Mouse (Mus musculus) cerebellum, adult 9-10 months (tissue): Measurements from ENCODE around the gene Zfhx3.
"Not testable (repeated sequence)": the region's sequence is repeated elsewhere in the genome, so short reads cannot be mapped to it uniquely, and the experiment has no call there.

Experiments used
- DNase-seq: peaks from one replicate; pipeline ENCODE4 v3.0.0; 2022

The Zfhx3 gene

DNA sequence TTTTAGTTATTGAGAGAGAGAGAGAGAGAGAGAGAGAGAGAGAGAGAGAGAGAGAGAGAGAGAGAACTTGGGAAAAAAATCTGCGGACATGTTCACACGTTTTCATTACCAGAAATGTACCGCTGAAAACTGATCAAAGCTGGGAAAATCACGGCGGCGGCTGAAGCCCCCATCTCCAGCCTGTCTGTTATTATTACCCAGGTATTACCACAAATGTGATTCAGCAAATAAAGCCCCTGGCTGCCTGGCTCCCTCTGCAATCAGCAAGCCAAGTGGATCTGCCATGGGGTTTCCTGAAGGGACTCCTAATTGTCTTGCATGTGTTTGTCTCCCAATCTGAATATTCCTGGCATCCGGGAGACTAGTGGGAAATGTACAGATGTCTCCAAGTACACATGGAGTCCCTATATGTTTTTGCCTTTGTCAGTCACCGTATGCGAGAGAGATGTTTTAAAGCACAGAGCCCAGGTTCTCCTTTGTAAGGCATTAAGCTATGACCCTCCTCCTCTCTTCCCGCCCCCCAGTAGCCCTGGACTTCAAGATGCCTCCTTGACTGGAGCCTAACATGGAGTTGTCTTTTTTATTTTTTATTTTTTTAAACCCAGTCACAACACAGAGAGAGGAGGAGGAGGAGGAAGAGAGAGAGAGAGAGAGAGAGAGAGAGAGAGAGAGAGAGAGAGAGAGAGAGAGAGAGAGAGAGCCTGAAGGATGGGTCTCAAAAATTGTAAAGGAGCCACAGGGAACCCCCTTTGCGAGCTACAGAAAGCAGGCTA lies at the start of gene Zfhx3:
TSS of gene Zfhx3 (plus strand) at position 723 of the 773 bp plus-strand sequence.
- DNase-seq, result no peak

DNA sequence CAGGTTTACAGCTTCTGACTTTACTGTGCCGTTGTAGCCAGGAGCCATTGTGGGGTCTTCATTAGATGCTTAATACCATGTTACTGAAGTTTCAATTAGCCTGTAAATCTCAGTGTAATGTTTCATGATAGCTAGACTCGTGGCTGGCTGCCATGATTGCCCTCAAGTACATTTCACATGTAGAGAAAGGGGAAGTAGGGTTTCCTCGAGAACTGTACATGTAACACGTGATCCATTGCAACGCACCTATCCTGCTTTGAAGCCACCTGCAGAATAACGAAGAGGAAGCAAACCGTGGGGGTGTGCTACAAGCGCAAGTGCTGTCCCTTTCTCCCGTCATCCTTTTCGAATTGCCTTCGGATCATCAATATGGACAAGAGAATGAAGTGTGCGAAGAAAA lies 23.5 kb upstream of the Zfhx3 start:
- no peak for DNase-seq

DNA sequence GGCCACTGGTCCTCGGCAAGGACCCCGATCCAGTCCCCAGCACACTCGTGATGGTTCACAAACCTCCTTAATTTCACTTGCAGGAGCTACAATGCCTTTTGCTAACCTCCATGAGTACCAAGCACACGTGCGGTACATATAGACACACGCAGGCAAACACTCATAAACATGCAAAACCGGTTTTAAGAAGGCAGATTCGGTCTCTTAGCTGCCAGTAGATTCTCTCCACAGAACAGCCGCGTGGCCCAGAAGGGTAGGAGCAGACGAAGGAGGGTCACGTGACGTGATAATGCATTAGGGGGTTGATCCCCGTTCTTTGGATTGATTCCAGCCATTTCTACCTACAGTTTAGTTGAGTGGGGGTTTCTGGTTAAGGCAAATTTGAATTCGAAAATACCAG lies 16.3 kb upstream of the Zfhx3 start:
- no peak for DNase-seq

DNA sequence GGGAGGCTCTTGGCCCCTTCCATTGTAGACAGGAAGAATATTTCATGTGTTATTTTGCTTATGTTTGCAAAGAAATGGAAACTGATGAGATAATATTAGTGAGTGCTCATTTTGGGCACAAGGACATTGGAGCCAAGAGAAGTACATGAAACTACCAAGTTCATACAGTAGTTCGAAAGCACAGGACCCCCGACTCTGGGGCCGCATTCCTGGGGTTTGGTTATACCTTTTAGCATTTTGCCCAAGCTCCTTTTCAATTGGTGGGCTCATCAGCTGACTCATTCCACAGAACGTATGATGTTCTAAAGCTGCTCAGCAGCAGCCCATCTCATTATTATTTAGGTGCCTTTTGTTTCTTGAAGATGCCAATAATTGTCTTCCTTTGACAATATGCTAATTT lies 5.7 kb upstream of the Zfhx3 start:
- DNase-seq, result no peak

DNA sequence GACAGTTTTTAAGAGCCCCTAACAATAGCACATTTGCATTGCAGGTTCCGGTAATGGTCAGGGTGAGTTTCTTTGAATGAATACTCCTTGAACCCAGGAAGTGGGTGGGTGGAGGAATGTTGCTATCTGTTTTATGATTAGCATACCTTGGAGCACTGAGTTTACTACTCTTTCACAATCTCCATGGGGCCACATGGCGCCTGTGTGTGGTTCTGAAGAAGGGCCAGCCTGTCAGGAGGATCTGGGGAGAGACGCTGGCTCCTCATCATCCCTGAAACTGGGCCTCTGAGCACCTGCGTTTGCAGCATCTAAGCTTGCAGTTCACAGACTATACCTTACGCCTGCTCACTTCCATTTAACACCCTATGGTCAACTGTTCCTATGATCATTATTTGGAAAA lies 4.2 kb upstream of the Zfhx3 start:
- not testable (repeated sequence) for DNase-seq

DNA sequence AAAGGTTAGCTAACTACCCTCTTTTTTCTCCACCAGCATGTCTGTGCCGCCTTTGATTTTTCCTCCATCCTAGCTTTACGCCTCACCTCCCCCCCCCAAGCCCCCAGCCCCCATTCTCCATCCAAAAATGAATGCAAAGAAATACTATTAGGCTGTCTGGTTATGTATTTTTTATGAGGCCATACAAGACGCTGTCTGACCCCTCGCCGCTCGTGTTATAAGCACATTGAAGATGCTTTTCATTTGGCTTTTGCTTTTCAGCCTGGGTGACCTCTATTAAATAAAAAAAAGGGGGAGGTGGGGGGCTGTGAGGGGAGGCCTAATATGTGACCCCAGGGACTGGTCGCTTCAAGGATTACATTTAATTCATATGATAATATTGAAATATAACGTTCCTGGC lies 2.3 kb upstream of the Zfhx3 start:
- no peak for DNase-seq

DNA sequence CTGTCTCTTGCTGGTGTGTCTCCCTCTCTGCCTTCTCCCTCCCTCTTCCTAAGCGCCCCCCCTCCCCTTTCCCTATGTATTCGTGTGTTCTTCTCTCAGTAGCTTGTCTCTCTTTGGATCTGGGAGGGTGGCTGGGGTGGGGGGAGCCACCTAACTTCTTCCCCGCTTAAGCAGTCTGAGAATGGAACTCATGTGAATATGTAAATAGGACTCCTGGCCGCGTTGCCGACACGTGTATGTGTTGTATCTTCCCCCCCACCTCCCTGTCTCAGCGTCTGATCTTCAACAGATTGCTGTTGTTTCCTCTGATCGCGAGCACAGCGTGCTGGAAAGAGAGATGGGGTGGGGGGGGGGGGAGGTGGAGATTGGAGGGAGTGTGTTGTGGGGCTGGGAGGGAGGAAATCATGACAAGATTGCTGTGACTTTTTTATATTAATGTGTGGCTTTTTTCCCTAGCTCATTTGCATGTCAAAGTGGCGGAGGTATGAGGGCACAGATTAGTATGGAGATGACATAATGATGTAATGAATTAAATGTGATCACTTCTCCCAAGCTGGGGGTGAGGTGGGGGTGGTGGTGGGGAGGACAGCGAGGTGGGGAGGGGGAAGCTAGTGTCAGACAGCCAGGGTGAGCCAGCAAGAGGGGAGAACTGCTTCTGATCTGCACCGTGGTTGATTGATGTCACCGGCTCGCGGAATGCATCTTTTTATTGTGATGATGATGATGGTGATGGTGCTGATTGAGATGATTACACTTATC lies 487 bp downstream of the Zfhx3 start:
- no peak for DNase-seq

DNA sequence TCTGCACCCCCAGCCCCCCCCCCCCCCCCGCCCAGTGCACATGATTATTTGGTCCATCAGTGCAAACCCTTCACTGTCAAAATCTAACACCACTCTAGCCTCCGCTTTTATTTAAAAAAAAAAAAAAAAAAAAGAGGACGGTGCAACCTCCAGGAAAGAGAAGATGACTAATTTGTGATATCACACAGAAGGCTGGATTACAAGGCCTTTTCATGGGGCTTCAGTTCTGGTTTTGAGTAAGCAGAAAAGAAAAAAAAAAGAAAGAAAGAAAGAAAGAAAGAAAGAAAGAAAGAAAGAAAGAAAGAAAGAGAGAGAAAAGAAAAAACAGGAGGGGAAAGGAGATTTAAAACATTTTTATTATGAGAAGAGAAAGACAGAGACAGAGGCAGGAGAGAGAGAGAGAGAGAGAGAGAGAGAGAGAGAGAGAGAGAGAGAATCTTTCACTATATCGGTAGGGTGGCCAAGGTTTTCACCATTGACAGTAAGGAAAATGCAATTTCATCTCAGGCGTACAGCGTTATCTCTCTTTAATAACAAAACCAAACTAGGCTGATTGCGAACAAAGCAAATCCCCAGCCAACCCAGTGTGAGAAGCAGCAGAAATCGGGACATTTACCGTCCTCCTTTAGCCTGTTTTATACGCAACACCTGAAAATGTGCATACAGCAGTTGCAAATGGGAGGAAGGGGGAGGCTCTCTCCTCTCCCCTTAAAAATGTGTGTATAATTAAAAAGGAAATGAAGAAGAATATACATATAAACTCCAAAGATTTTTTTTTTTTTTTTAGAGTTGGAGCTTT lies 1.3 kb downstream of the Zfhx3 start:
- DNase-seq, result no peak

DNA sequence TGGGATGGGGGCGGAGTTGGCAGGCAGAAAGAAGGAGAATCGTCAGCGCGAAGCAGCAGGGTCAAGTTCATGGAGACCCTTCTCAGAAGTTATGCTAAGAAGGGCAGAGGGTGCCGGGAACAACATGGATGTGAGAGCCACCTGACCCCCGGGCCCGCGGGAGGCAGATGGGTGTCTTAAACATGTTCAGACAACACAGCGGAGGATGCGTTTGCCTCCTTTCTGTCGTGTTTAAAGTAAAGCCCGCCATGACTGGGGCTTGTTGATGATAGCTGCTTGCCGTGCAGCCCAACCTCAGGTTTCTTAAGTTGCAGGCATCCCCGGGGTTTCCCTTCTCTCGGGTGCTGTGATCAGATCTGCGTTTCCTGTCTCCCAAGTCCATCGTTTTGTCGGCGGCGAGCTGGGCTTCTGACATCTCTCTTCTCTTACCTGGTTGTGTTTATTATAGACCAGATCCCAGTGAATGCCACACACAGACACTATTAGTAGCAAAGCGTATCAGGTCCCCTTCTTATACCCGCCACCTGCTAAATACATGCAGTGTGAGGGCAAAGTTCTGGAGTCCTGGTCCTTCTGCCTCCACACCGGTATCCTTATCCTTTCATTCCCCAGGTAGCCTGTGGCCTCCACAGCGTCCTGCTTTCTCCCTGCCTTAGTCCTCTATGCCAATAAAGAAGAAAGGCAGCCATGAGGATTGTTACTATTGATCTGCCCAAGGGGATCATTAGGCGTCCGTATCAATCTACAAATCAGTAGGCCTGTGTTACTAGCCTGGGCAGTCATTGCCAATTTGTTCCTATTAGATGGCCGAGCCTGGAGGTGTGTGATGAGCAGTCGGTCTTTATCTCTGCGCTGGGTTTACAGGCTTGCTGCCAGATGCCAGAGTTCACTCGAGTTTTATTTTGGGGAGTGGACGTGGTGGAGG lies 2.5 kb downstream of the Zfhx3 start:
- no peak for DNase-seq

DNA sequence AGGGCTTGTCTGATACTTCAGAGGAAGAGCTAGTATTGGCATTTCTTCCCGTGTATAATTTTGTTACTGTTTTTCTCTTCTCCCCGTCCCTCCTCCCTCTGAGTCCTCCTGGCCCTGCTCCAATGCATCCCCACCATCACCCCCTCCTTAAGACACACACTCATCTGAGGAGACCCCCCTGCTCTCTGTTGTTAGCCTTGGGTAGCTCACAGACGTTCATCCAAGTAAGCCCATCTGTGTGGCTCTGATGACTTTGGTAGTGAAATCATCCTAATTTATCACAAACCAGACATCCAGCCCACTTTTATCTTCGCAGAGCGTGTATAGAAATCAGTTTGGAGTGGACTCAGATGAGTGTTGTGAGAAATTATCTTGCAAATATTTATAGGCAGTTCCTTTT lies 4.4 kb downstream of the Zfhx3 start:
- DNase-seq, result no peak

DNA sequence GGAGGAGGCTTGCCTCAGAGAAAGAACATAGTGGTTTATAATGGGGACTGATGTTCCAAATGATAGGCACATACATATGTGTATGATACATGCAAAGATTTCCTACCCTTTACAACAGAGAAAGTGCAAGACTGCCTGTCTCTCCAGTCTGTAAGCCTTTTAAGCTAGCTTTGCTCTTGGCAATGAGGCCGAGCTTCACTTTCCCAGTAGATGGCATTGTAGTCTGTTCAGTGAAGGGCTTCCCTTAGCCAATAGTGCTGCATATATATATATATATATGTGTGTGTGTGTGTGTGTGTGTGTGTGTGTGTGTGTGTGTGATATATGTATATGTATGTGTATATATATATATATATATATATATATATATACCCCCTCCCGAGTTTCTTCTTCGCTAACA lies 13.4 kb downstream of the Zfhx3 start:
- DNase-seq, result no peak

DNA sequence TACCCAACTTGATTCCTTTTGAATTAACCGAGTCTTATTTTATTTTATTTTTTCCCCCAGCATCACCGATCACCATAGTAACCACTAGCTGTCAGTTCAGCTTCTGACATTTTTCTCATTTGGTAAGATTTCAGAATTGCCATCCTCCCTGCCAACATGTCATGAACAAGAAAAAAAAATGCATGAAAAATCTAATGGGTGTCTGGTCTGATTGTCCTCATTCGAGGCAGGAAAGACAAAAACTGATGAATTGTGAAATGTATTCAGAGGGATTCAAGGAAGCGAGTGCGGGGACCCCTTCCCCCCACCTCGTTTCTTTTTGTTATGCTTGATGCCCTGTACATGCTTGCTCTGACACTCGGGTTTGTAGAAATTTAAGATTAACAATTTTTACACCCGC lies 15.1 kb downstream of the Zfhx3 start:
- DNase-seq, result no peak

DNA sequence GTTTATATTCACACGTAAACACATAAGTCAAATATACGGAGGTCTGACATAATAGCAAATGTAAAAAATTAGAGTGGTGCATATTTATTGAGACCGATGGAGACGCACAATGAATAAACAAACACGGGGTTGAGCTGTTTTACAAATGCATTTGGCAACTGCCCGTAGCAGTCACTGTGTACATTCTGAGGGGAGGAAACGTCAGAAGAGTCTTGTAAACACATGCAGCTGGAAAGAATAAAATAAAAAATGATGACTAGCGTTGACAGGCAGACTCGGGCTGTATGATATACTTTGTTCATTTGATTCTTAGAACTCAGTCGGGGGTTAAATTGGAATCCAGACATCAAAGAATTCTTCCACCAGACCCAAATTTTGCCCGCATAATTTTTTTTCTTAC lies 18.0 kb downstream of the Zfhx3 start:
- DNase-seq, result no peak

DNA sequence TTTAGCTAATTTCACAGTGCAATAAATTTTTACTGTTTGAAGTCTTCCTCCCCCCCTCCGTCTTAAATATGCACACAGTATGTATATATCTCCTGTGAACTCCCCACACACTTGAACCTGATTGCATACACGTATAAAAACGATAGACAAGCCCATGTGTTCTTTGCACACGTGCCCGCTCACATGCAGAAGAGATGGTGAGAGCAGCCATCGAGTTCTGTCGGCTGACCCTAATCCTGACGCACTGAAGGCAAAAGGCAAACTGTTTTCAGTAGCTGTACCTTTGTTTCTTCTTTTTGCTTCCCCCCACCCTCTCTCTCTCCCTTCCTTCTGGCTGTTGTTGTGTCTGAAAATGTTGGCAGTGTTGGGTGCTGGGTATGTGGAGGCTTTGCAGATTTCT lies 18.4 kb downstream of the Zfhx3 start:
- no peak for DNase-seq

DNA sequence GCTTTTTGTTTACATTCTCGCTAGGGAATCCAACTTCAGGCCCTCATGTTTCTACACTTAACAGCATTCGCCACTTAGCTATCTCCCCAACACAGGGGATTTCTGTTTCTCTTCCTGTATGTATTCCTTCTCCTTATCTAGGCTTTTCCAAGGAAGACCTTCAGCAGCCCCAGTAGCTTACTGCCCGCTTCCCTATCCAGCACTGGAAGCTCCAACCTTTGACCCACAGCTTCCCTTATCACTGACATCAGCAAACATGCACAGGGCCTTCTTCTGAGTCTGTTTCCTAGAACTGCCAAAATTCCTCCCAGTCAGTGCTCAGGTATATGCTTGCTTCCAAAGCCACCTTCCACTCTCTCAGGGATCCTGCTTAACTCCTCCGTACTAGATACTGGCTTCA lies 29.8 kb downstream of the Zfhx3 start:
- DNase-seq, result no peak

DNA sequence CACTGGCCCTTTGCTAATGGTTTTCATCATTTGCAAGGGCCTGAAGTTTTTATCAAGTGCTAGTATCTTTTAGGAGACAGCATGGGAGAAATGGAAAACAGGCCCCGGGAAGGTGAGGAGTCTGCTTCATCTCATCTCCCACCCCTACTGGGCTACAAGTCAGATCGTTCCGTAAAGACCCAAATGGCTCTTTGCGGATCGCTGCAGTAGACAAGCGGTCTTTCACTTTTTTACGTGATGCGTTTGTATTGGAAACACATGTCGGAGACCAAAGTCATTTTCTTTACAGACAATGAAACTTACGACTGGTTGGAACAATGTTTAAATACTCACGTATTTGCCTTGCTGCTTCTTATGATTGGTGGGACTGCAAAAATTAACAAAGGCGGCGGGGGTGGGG lies 32.0 kb downstream of the Zfhx3 start:
- DNase-seq, result no peak

DNA sequence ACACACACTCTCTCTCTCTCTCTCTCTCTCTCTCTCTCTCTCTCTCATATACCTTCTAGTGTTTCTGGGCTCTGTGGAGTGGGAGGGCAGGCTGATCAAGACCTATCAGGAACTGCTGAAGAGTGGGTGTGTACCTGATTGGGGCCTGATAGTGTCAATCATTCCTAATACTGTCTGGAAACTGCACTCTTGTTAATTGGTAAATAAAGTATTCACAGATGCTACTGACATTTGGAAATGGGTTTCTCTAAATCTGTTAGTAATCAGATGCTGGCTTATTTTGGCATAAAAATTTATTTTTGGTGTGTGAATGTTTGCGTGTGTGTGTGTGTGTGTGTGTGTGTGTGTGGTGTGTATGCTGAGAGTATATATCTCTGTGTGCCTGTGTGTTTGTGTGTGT lies 35.8 kb downstream of the Zfhx3 start:
- DNase-seq, result no peak

DNA sequence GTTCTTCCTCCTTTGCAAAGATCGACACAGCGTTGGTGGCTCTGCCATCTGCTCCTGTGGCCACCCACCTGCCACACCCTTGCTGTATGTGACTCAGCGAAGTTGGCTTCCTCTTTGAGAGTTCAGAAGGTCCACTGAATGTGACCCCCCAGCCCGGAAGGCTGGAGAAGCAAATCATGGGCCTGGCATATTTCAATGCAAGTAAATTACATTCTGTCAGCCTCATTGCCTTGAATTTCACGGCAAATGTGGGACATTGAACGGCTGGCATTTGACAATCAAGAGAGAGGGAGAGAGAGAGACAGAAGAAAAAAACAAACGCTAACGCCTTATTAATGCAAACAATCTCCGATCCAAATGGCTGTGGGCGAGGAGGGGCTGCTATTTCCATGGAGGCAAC lies 38.2 kb downstream of the Zfhx3 start:
- DNase-seq, result no peak

DNA sequence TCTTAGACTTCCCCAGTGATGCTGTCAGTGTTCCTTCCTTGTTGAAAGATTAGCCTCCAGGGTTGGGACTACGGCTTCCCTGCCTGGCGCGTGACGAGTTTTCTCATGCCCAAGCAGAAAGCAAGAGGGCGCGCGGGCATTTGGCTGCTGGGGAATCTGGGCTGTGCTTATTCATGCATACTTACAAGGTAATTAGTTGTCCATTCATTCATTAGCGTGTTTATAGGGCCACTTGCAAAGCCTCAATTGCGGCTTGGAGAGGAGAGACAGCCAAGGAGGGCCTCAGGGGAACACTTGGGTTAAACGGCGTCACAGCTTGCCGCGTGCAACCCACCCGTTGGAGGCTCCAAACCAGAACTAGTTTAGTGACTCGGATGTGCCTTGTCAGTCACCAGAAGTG lies 44.2 kb downstream of the Zfhx3 start:
- peak; percentile 4 for DNase-seq

DNA sequence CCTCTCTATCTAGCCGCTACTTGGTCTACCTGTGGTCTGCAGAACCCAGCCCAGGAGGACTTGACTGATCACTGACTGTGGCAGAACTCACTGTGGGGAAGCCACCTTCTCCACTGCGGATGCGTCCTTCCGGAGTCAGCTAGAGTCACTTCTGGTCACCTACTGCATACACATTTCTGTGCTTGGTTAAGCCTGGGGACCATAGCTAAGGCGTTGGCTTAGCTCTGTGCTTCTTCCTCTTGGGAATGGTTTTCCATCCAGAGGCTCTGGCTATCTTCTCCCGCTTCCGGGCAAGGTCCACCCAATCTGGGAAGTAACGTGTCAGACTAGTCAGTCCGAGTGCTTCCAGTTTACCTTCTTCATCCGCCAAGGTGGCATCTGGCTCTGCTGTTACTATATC lies 56.4 kb downstream of the Zfhx3 start:
- DNase-seq, result no peak

DNA sequence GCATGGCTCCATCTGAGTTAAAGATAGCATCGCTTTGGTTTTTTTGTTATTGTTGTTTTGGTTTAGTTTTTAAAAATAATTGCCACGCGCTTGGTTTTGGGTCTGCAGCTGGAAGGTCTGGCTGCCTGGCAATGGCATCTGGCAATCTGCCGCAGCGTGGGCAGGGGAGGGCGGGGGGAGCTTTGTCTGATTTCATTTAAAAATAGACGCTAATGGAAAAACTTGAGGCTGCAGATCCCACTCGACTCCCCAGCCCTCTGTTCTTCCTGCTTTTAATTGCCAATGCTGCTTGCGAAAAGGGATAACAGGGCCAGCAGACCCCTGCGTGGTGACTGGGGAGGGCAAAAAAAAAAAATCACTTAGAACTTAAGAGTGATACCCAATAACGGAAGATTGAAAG lies 69.1 kb downstream of the Zfhx3 start:
- DNase-seq, result no peak

DNA sequence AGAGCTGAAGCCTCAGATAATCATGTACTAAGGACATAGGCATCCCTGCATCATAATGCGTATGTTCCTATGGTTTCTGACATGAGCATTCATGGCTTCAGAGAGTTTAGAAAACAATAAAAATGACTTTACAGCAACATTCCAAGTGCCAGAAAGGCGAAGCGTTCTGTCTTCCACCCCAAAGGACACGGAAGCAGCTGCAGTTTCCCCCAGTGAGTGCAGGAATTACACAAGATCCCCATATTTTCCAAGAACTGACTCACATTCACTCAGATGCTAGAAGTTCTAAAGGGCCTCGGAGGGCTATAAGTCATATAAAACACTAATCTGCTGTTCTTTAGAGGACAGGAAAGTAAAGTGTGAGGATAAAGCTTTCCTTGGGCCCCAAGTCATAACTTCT lies 75.3 kb downstream of the Zfhx3 start:
- no peak for DNase-seq

DNA sequence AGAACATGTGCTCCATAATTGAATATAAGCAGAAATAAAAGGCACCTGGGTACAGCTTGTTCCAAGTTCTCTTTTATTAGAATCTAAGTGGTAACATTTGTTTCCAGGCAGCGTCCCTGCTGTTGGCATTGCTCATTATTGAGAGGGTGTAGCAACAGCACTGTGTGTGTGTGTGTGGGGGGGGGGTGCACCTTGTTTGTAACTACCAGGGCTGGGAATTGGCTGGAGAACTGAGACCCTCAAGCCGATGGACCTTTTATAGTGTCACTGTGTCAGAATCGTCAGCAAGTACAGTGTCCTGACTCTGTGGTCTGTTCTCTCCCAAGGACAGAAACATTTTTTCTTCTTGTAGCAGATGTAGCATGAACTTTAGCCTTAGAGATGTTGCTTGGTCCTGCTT lies 77.2 kb downstream of the Zfhx3 start:
- no peak for DNase-seq
